Mouse (Mus musculus): ENCODE results near the gene Stoml1. TPM values are rescaled to one million over a fixed set of nuclear protein-coding genes. Genes with fewer than 3 reads are reported as not detected.
"Not testable (repeated sequence)": the region's sequence is repeated elsewhere in the genome, so short reads cannot be mapped to it uniquely, and the experiment has no call there.

The Stoml1 gene
- polyA plus RNA-seq, 1 experiment from 2014 or later, result 63.0 TPM

DNA sequence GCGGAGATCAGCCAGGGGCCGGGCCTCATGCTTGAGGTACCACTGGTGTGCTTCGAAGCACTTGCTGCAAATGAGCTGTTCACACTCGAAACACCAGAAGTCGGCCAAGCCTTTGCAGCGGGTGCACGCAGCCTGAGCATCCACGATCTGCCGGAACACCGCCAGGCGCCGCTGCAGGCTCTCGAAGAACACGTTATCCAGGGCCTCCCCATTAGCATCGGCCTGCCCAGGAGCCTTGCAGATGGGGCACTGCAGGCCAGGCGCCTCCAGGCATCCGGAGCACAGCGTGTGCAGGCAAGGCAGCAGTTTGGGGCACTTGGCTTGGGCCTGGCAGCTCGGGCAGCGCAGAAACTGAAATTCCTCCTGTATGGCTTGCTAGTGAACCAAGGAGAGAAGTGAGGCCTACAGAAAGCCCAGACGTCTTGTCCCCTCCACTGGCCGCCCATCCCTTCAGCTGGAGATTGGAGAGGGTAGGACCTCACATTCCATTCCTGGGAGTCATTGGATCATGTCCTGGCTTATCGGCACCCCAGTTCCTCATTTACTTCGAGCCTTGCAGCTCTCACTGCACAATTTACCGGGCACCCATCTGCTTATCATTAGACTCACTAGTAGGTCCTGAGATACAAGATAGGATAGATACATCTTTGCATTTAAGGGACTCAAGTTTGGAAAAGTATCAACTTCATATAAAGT, 5.8 kb upstream of the Stoml1 start:
- H3K9ac ChIP-seq, result no peak overlapping the region
- 15% methylated on average over 25 of the region's 25 CpGs for WGBS
- H3K4me2 ChIP-seq (replicated peaks), result peak overlapping the region; percentile 49
- no peaks in the 10 kb centered on the region for H3K27me3 ChIP-seq
- H3K9me3 ChIP-seq (replicated peaks), result no peaks in the 10 kb centered on the region
- ATAC-seq (ENCODE audit: low FRiP score), result peak; percentile 72
- no peak overlapping the region for H3K4me3 ChIP-seq
- peaks cover 32% of the 10 kb centered on the region for H3K4me1 ChIP-seq
- H3K27ac ChIP-seq, result no peak overlapping the region
- no peaks in the 10 kb centered on the region for H3K36me3 ChIP-seq

DNA sequence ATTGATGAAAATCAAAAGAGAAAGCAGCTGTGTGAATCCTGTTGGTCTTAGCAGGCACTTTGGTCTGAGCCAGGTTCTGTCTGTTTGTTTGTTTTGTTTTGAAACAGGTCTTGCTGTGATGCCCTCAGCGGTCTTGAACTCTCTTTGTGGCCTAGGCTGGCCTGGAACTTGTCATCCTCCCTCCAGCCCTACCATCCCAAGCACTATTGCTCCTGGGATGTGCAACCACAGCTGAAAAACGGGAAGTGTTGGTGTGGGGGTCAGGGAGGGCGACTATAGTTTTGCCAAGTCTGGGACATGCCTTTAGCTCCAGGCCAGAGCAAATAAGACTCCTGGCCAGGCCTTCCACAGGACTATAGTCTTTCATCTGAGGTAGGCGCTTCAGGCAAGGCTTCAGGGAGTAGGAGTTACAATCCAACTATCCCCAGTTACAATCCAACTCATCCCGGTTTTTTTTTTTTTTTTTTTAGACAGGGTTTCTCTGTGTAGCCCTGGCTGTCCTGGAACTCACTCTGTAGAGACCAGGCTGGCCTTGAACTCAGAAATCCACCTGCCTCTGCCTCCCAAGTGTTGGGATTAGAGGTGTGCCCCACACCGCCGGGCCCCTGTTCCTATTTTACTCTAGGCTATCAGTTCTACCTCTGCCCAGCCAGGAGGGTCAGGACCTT, 4.1 kb upstream of the Stoml1 start:
- Histone ChIP-seq H3K36me3 (no peaks in the 10 kb centered on the region), H3K4me1 (peaks cover 29% of the 10 kb centered on the region), H3K9me3 (replicated peaks) (no peaks in the 10 kb centered on the region), H3K27ac (no peak overlapping the region), H3K27me3 (no peaks in the 10 kb centered on the region), H3K9ac (peak overlapping the region; percentile 57), H3K4me2 (replicated peaks) (peak overlapping the region; percentile 53), H3K4me3 (peak overlapping the region; percentile 41)
- ATAC-seq (ENCODE audit: low FRiP score), result no peak
- WGBS, result 52% methylated on average over 7 of the region's 7 CpGs

DNA sequence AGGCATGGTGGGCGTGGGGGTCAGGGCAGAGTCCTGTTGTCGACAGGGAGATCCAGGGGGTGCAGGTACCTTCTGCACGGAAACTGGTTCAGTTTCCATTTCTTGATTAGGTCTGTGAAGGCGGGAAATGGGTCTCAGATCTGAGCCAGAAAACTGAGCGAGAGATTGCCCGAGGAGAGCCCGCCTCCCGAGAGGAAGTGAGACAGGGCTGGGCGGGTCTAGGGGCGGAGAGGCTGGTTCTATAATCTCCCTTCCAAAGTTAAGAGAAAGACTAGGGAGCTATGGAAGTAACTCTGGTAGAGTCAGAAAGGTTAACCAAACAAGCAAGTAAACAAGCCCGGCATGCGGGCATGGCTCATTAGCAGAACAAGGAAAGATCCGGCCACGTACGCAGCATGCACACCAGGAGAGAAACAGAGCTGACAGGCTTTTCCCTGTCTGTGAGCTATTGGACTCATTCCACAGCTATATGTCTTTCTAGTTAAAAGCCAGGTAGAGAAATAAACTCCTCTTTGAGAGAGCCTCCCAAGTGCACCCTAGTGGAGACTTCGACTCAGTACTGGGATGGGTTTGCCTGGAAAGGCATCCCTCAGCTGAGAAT, 3.3 kb upstream of the Stoml1 start, which contains the start of gene Pml:
Pml (minus strand) TSS at position 195 of the 601 bp plus-strand sequence.
- Histone ChIP-seq H3K36me3 (no peaks in the 10 kb centered on the region), H3K4me2 (replicated peaks) (peak within 1 kb of the TSS; percentile 53), H3K9ac (peak within 1 kb of the TSS; percentile 57), H3K4me3 (peak within 1 kb of the TSS; percentile 41), H3K27ac (peak within 1 kb of the TSS; percentile 67), H3K9me3 (replicated peaks) (no peaks in the 10 kb centered on the region), H3K4me1 (peaks cover 36% of the 10 kb centered on the region), H3K27me3 (no peaks in the 10 kb centered on the region)
- ATAC-seq (ENCODE audit: low FRiP score), result no peak
- WGBS, result 1% methylated on average over 16 of the region's 16 CpGs

DNA sequence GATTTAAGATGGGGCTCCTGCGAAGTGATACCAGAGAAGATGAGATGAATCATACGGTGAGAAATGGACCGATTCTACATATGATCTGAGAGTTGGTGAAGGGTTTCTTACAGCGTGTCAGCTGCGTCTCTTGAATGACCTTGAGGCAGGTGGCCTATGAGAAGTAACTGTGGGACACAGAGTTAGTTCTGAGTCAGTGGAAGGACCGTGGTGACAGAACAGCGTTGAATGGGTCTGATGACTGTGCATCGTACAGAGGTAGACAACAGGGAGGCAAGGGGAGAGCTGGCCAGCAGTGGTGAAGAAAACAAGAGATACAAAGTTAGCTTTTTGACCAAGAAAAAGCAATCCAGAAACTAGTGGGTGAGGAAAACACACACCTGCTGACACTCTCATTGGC, 2.6 kb upstream of the Stoml1 start:
- Histone ChIP-seq H3K27me3 (no peaks in the 10 kb centered on the region), H3K27ac (no peak overlapping the region), H3K9me3 (replicated peaks) (no peaks in the 10 kb centered on the region), H3K4me1 (peaks cover 41% of the 10 kb centered on the region), H3K4me2 (replicated peaks) (no peak overlapping the region; the same call in 1 of the 2 replicates), H3K36me3 (no peaks in the 10 kb centered on the region), H3K9ac (peak overlapping the region; percentile 57; the same call in 1 of the 2 replicates), H3K4me3 (no peak overlapping the region)
- ATAC-seq (ENCODE audit: low FRiP score), result no peak
- 76% methylated on average over 8 of the region's 8 CpGs for WGBS

DNA sequence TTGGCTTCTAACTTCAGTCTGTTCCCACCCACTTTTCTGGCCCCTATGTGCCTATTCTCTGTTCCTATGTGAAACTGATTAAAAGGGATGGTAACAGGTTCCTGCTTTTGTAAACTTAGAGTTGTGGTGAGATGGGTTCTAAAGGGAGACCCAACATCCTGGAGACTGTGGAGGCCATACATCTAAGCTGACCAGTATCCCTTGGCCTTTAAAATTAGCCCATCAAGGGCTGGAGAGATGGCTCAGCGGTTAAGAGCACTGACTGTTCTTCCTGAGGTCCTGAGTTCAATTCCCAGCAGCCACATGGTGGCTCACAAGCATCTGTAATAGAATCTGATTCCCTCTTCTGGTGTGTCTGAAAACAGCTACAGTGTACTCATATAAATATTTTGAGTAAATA, 2.2 kb upstream of the Stoml1 start:
- WGBS, result 90% methylated on average over 1 of the region's 1 CpGs

DNA sequence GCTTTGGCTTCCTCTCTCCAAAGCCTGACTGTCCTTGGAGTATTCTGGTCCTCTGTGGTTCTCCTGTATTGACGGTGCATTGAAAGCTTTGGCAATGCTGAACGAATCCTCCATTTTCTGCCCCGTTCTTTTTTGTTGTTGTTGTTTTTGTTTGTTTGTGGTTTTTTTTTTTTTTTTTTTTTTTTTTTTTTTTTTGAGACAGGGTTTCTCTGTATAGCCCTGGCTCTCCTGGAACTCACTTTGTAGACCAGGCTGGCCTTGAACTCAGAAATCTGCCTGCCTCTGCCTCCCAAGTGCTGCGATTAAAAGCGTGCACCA, 800 bp downstream of the Stoml1 start:
- peak overlapping the region; percentile 83 for H3K4me2 ChIP-seq (replicated peaks)
- not testable (repeated sequence) for H3K27me3 ChIP-seq; ATAC-seq (ENCODE audit: low FRiP score); H3K9me3 ChIP-seq (replicated peaks)
- H3K27ac ChIP-seq, result peak overlapping the region; percentile 66
- peak overlapping the region; percentile 87 for H3K9ac ChIP-seq
- WGBS, result 67% methylated on average over 5 of the region's 5 CpGs
- peaks cover 28% of the 10 kb centered on the region for H3K4me1 ChIP-seq
- peaks cover 22% of the 10 kb centered on the region for H3K36me3 ChIP-seq
- H3K4me3 ChIP-seq, result peak overlapping the region; percentile 75

More for the DNA sequence above, 2.2 kb upstream of the Stoml1 start:
- ATAC-seq (ENCODE audit: low FRiP score); H3K36me3 ChIP-seq; H3K4me2 ChIP-seq (replicated peaks); H3K9ac ChIP-seq; H3K27ac ChIP-seq; H3K9me3 ChIP-seq (replicated peaks); H3K4me3 ChIP-seq; H3K27me3 ChIP-seq: not testable (repeated sequence)
- H3K4me1 ChIP-seq, result peaks cover 41% of the 10 kb centered on the region

DNA sequence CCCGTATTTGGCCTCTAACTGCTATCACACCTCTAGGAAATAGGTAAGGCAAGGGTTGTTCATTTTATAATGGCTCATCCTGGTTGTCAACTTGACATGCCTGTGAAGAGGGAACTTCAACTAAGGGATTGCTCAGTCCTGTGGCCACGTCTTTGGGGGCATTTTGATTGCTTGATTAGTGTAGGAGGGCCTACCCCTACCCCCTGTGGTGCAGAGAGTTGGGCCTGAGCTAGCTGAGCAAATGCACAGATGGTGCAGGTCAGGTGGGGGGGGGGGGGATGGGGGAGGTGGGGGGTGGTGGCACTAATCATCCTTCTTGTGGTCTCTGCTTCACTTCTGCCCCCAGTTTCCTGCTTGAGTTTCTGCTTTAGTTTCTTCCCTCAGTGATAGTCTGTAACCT, 2.1 kb downstream of the Stoml1 start:
- H3K36me3 ChIP-seq, result peaks cover 34% of the 10 kb centered on the region
- H3K9me3 ChIP-seq (replicated peaks), result no peaks in the 10 kb centered on the region
- 56% methylated on average over 2 of the region's 2 CpGs for WGBS
- H3K9ac ChIP-seq, result no peak overlapping the region
- no peak for ATAC-seq (ENCODE audit: low FRiP score)
- H3K27ac ChIP-seq, result no peak overlapping the region
- no peak overlapping the region for H3K4me3 ChIP-seq
- peaks cover 18% of the 10 kb centered on the region for H3K4me1 ChIP-seq
- no peaks in the 10 kb centered on the region for H3K27me3 ChIP-seq
- H3K4me2 ChIP-seq (replicated peaks), result no peak overlapping the region

DNA sequence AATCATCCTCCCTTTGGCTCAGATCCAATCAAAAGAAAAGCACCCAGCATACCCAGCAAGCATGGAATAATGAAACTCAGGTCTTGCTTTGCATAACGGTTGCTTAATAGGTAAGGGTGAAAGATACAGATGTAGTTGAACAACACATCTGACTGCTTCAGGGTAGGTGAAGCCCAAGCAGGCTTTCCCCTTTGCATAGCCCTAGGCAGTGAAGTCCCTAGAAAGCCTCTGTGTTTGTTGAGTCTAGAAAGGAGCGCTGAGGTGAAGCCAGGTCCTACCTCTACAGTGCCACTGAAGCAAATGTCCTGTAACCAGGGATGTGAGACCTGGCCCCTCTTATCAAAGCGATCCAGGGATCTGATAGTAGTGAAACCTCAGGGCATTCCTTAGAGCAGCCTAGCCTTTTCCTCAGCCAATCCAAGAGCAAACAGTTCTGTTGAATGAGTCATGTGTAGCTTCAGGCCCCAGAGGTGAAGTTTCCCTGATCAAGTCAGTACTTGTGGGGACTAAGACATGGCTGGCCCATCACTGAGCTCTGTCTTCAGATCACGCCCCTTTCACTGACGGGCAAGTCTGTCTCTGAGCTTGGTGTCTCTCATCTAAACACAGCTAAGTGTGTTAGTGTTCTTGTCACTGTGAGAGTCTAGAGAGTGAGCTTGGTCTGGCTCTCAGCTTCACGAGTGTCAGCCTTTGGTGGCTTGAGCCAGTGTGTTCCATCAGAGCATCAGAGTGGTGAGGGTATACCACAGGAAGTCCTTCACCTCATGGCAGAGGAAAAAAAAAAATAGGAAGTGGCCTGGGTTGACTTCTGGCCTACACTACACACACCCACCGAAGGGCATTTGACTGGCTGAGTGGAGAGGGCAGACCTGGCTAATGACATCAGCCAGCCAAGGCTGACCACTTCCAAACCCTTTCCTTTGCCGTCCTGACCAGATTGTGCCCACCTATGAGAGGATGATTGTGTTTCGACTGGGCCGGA, 3.0 kb downstream of the Stoml1 start:
- no peak for ATAC-seq (ENCODE audit: low FRiP score)

DNA sequence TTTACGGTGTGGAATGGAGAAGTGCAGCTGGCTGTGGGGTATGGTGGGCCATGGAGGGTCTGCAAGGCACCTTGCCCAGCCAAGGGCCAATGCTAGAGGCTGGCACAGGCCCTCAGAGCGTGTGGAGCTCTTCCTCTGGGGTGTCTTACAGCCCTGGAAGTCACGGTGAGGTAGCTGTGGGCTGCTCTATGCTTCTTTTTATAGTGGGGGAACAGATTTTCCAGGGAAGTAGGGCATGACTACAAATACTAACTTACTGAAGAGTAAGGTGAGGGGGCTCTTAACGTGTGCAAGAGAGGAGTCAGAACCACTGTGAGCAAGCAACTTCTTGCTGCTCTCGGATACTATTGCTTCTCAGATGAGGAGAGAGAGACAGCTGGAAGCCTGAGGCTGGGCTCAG, 9.5 kb downstream of the Stoml1 start:
- 98% methylated on average over 5 of the region's 5 CpGs for WGBS
- H3K36me3 ChIP-seq, result peaks cover 49% of the 10 kb centered on the region

More for the DNA sequence above, 3.0 kb downstream of the Stoml1 start:
- 96% methylated on average over 10 of the region's 10 CpGs for WGBS
- Histone ChIP-seq H3K27me3 (no peaks in the 10 kb centered on the region), H3K4me2 (replicated peaks) (no peak overlapping the region), H3K36me3 (peaks cover 41% of the 10 kb centered on the region), H3K9me3 (replicated peaks) (no peaks in the 10 kb centered on the region), H3K4me3 (no peak overlapping the region), H3K9ac (no peak overlapping the region), H3K4me1 (peaks cover 15% of the 10 kb centered on the region), H3K27ac (no peak overlapping the region)

DNA sequence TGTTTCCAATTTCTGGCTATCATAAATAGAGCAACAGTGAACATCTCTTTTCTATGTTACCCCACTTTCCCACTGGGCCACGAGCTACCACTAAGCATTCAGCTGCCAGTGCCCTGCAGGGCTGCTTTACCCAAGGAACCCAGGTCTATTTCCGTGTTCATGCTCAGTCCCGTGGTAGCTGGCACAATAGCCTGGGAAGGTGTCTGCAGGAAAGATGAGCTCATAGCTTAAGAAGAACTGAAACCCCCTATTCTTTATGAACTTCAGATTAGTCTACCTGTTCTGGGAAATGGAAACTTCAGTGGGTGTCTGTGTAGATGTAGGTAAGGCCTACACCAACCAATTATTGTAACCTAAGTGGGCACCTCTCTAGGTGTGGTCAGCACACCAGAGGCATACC, 12.4 kb downstream of the Stoml1 start:
- no peak overlapping the region for H3K27ac ChIP-seq
- H3K4me3 ChIP-seq, result no peak overlapping the region
- no peaks in the 10 kb centered on the region for H3K9me3 ChIP-seq (replicated peaks)
- 68% methylated on average over 3 of the region's 3 CpGs for WGBS
- H3K4me1 ChIP-seq, result peaks cover 7% of the 10 kb centered on the region; the same call in 1 of the 2 replicates
- no peaks in the 10 kb centered on the region for H3K27me3 ChIP-seq
- no peak overlapping the region for H3K9ac ChIP-seq
- no peak overlapping the region for H3K4me2 ChIP-seq (replicated peaks)
- ATAC-seq (ENCODE audit: low FRiP score), result no peak
- peaks cover 23% of the 10 kb centered on the region for H3K36me3 ChIP-seq

More for the DNA sequence above, 9.5 kb downstream of the Stoml1 start:
- Histone ChIP-seq H3K27ac (no peak overlapping the region), H3K9ac (no peak overlapping the region), H3K4me2 (replicated peaks) (no peak overlapping the region), H3K4me3 (no peak overlapping the region), H3K9me3 (replicated peaks) (no peaks in the 10 kb centered on the region), H3K27me3 (no peaks in the 10 kb centered on the region), H3K4me1 (peaks cover 7% of the 10 kb centered on the region; the same call in 1 of the 2 replicates)
- no peak for ATAC-seq (ENCODE audit: low FRiP score)

DNA sequence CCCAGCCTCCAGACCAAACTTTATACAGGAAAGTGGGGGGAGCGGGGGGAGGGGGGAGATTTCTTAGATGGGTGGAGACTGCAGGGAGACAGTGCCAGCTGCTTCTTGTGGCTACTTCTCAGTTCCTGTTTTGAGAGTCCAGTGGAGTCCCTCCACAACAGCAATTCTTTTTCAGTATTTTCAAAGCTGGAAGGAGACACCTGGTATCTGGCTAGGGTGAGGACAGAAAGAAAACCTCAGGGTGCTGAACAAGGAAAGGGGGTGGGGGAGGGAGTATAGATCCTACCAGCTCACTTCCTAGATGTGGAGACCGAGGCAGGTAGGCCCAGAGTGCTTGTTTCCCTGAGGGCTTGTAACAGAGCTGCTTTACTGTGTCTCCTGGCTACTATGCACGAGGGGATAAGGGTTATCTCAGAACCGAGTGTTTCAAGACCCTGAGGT, 13.6 kb downstream of the Stoml1 start:
- H3K4me2 ChIP-seq (replicated peaks), result no peak overlapping the region
- no peaks in the 10 kb centered on the region for H3K9me3 ChIP-seq (replicated peaks)
- no peak for ATAC-seq (ENCODE audit: low FRiP score)
- peak overlapping the region; percentile 35; the same call in 1 of the 2 replicates for H3K27ac ChIP-seq
- H3K4me3 ChIP-seq, result no peak overlapping the region
- no peaks in the 10 kb centered on the region for H3K27me3 ChIP-seq
- peaks cover 14% of the 10 kb centered on the region for H3K36me3 ChIP-seq
- 34% methylated on average over 4 of the region's 4 CpGs for WGBS
- no peak overlapping the region; the same call in 1 of the 2 replicates for H3K9ac ChIP-seq
- peaks cover 7% of the 10 kb centered on the region; the same call in 1 of the 2 replicates for H3K4me1 ChIP-seq
